Mouse (Mus musculus): Measurements from ENCODE around the gene Syne1.

Gene Syne1

DNA sequence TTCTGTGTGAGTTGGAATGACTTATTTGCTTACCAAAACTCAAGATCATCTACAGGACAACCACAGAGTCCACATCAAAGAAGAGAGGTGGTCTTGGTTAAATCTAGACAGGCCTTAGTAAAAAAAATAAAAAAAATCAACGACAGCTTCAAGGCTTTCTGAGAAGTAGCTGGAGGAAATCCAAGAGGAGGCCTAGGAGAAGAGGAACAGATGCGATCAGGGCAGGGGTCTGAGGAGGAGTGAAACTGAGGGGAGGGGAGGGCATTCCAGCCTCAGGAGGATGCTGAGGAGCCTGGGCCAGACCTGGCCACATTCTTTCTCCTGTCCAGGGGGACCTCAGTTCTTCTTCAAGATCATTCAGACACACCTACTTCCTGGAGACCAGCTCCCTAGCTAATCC, 579.3 kb downstream of the Syne1 start:
- no peak for DNase-seq (ENCODE audit: low spot score)

GRCm38 (mm10) chr10:4971586-4971985, 579.7 kb downstream of the Syne1 start:
- DNase-seq (ENCODE audit: low spot score): no peak

DNA sequence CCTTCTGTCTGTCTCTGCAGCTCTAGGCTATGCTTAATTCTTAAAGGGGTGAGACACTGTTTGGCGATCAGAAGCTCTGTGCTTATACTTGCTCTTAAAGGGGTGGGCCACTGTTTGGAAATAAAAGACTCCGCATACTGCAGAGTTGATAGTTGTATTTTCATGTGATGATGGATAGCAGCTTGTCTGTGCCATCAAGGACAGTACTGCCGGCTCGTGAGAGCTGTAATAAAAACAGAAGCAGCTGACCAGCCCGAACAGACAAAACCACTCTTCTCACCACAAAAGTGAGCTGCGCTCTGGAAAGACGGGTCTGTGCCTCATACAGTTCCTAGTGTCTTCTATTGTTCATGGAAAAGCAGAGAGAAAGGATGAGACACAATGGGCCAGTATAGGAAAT, 580.1 kb downstream of the Syne1 start:
- DNase-seq (ENCODE audit: low spot score): no peak

Measured in adipocyte (in vitro differentiated cells).